Mouse (Mus musculus): ENCODE results near the gene Ninj2.
A peak's percentile ranks its signal among the peaks of the same experiment; 100 is the strongest.

Ninj2 gene

GRCm38 (mm10) chr6:120202406-120202805 is 109.3 kb downstream of the Ninj2 start:
- no peak for DNase-seq

- no peak for DNase-seq
Measured at GRCm38 (mm10) chr6:120206586-120206985, 113.4 kb downstream of the Ninj2 start.

- no peak for DNase-seq
Measured at GRCm38 (mm10) chr6:120211536-120211935, 118.4 kb downstream of the Ninj2 start.

DNA sequence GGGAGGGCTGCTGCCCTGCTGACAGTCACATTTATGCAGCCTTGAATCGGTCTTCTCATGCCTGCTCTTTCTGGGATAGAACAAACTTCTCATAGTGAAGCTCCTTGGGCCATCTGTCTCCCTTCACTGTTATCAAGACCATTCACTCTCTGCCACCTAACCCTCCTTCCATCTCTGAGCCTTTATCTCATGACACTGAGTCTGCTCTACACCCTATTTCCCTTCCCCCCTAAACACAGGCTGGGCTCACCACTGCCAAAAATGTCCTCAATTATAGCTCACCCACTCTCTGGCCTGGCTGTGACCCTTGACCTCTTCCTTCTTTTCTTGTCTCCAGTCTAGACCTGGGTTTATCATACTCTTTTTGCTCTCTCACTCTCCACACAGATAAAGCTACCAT is 123.6 kb downstream of the Ninj2 start:
- no peak for DNase-seq

DNA sequence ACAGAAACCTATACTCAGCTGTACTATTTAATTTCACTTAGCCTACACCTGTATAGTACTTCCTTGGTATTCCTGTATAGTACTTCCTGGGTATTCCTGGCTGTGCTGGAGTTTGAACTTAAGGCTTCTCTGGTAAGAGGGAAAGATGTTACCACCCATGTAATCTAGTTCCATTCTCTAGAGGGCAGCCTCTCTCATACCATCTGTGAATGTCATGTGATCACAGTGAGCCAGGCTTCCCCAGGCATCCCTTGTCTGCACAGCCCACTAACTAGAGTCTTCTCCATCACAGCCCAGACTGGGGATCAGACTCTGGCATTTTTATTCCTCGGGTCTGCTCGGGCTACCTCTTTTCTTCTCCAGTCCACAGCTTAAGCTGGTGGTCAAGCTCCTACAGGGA is 126.1 kb downstream of the Ninj2 start:
- no peak for DNase-seq

DNA sequence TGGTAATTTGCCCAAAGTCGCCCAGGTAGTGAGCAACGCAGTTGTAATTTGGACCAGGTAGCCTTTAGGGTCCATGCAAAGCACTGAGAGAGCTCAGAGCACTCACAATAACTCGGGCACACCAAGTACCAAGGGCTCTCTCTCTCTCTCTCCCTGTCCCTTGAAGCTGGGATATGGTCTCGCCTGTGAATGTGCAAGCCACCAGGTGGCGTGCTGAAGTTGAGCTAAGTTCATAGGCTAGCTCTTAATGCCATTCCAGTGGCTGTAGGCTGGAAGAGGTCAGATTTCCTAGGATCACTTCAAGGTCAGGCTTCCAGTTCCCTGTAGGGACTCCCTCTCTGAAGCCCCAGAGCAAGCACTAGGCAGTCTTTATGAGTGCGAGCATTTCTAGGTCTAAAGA is 129.5 kb downstream of the Ninj2 start:
- peak; percentile 62 to 67 for DNase-seq

DNA sequence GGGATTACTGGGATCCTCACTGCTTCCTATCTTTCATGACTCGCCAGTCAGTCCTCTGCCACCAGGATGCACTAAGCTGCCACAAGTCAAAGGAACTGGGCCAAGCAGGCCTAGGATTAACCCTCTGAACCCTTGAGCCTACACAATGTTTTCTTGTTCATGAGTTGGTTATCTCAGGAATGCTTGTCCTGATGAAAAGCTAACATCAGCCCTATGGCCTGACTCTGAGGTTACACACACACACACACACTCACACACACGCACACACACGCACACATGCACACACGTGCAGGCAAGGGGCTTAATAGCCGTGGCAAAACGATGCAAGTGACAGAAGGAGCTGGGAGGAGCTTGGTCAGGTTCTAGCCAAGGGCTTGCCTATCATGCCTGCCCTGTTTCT is 132.2 kb downstream of the Ninj2 start:
- no peak for DNase-seq

- DNase-seq: no peak
Measured at GRCm38 (mm10) chr6:120227068-120227467, 133.9 kb downstream of the Ninj2 start.

DNA sequence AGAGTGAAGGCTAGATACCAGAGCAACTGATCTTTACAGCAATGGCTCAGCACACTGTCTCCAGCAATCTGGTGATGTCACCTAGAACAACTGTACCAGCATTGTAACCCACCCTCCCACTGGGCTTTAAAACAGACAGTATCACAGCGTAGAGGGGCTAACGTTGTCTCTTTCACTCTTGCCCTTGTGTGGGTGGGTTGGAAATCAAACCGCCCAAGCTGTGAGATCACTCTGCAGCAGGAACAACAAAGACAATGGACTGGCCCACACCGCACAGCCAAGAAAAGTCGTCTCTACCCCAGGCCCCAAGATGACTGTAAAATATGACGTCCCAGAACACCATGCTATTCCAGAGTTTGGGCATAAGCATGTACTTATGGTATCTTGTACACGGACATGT is 136.7 kb downstream of the Ninj2 start:
- no peak for DNase-seq

- DNase-seq: no peak
Measured at GRCm38 (mm10) chr6:120230441-120230840, 137.3 kb downstream of the Ninj2 start.

- no peak for DNase-seq
Measured at GRCm38 (mm10) chr6:120232885-120233284, 139.7 kb downstream of the Ninj2 start.

DNA sequence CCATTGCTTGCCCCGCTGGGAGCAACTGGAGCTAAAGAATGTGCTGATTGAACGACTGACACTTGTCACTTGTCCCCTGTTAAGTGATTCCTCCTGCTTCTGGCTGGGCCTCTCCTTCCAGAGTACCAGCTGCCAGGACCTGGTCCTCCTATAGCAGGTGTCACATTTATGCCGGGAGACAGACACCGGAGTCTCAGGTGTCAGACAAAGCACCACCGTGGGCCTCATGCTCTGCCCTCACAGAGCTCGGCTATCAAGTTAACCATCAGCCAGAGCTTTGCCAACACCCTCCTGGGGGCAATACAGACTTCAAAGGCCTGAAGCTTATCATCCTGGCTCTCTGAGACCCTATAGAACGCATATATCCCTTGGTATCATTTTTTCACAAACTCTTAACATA is 142.7 kb downstream of the Ninj2 start:
- DNase-seq: no peak

GRCm38 (mm10) chr6:120240461-120240860 is 147.3 kb downstream of the Ninj2 start:
- no peak for DNase-seq

DNA sequence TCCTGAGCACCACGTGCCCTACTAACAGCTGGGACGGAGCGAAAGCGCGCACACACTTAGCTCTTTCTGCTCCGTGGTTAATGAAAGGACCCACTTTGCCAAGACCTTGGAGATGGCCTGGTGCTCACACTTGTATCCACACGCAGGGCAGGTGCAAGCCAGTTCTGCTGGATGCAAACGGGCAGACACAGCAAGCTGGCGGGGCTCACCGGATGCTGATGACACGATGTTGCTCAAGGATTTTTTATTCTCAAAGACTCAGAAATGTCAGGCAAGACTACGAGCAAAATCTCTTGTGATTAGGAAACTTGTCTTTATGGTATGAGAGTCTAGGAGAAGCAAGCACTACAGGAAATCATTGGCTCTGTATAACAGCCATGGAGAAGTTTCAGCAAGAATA is 148.3 kb downstream of the Ninj2 start:
- no peak for DNase-seq

DNA sequence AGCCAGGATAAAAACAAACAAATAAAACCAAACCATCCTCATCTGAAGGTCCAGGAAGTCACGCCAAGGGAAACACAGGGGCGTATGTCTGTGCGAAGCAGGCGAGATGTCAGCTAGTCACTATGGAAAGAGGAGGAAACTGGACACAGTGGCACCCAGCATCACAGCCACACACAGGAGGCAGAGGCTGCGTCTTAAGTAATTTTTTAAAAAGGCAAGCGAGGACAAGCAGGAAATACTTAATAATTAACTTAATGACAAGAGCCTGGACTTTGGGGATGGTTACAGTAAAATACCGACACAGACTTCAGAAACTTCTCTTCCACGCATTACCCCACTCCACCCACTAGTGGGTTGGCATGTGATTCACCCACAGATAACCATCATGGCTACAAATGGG is 149.4 kb downstream of the Ninj2 start:
- DNase-seq: no peak

DNA sequence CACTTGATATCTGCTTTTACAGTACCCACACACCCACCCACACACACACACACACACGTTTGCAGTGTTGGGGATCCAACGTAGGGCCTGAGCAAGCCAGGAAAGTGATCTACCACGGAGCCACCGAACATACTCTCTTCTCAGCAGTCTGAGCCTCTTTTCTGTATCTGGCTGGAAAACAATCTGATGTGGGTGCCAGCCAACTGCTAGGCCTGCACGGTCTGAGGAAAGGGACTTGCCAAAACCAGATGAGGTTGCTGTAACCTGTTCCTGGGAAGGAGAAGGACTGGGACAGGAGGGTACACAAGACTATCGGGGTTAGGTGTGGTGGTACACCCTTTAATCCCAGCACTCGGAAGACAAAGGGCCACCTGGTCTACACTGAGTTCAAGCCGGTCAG is 150.1 kb downstream of the Ninj2 start:
- no peak for DNase-seq

DNA sequence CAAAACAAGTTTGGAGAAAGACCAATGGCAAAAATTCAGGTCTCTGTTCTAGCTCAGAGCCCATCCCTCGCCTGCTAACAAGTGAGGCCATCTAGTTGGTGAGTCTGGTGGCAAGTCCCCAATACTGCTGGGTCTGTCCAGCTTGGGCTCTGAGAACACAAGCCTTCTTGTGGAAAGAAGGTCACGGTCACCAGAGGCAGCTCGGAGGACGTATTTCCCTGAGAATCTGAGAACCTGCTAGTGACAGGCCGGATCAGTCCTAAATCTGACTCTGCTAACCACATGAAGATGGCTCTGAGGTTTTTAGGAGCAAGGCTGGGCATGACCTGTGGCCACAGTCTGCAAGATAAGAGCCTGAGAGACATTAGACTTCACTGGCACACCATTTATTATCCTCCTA is 153.5 kb downstream of the Ninj2 start:
- DNase-seq: no peak

- DNase-seq: no peak
Measured at GRCm38 (mm10) chr6:120249831-120250230, 156.7 kb downstream of the Ninj2 start.
